Mouse (Mus musculus): ENCODE measurements around the gene Gdf2. TPM values are rescaled to one million over a fixed set of nuclear protein-coding genes. Genes with fewer than 3 reads are reported as not detected.

Gene Gdf2
- total and polyA plus RNA-seq, 3 experiments = not detected

DNA sequence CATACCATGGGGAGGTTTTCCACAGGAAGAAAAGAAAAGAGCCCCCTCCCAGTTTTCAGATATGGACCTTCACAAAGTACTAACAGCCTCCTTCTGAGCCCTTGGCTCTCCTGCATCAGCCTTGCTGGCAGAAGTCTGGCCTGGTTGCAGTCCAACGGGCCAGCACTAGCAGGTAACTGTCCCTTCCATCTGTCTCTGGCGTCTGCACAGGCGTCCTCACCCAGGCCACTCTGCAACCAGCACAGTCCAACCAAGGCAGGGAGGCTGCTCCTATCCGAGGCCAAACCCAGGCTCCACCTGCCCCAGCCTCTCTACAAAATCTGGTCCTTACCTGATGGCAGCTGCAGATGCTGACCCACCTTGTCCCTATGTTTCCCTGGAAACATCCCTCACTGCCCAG, 51.1 kb downstream of the Gdf2 start:
- DNase-seq (ENCODE audit: extremely low read depth) = no peak
- no peaks in the 10 kb centered on the region for H3K79me2 ChIP-seq (replicated peaks; ENCODE audit: control insufficient read depth, extremely low read depth, insufficient read depth, poor library complexity, severe bottlenecking)
- peaks cover 23% of the 10 kb centered on the region for H3K27me3 ChIP-seq (replicated peaks)
- no peaks in the 10 kb centered on the region for H3K36me3 ChIP-seq (replicated peaks in 1 of 2; ENCODE audit: control insufficient read depth in 1 of 2, insufficient read depth in 1 of 2, low read length in 1 of 2)
- no peak overlapping the region for H3K9ac ChIP-seq (ENCODE audit: insufficient read depth, low read depth)
- no peak overlapping the region for H3K4me2 ChIP-seq (ENCODE audit: insufficient read depth, low read depth, poor library complexity, severe bottlenecking)
- H3K9me3 ChIP-seq (replicated peaks; ENCODE audit: low read length) = no peaks in the 10 kb centered on the region
- no peak overlapping the region for H3K27ac ChIP-seq (ENCODE audit: insufficient read depth, low read depth)
- TF ChIP-seq BHLHE40 (IDR thresholded peaks at IDR 0.05; ENCODE audit: low read depth, low read length) = no peak
- TF ChIP-seq ZMIZ1 (IDR thresholded peaks at IDR 0.05; ENCODE audit: low read depth, low read length) = no peak
- no peak for TF ChIP-seq MXI1 (IDR thresholded peaks at IDR 0.05; ENCODE audit: low read depth, low read length)
- TF ChIP-seq MEF2A (IDR thresholded peaks at IDR 0.05; ENCODE audit: borderline replicate concordance, low read depth, low read length) = no peak
- no peak for TF ChIP-seq MAZ (IDR thresholded peaks at IDR 0.05; ENCODE audit: low read depth, low read length)
- no peak for TF ChIP-seq CHD1 (IDR thresholded peaks at IDR 0.05; ENCODE audit: low read depth, low read length)
- no peak for TF ChIP-seq PAX5 (IDR thresholded peaks at IDR 0.05; ENCODE audit: low read length)
- TF ChIP-seq USF1 (IDR thresholded peaks at IDR 0.05; ENCODE audit: low read depth, low read length) = no peak
- TF ChIP-seq NELFE (IDR thresholded peaks at IDR 0.05; ENCODE audit: low read depth, low read length) = no peak
- TF ChIP-seq USF2 (conservative IDR thresholded peaks at IDR 0.05; ENCODE audit: low read depth, low read length) = no peak
- TF ChIP-seq RCOR1 (conservative IDR thresholded peaks at IDR 0.05; ENCODE audit: low read depth, low read length) = no peak
- no peak for TF ChIP-seq GABPA (IDR thresholded peaks at IDR 0.05; ENCODE audit: insufficient replicate concordance, low read depth, low read length)
- no peak for TF ChIP-seq HCFC1 (IDR thresholded peaks at IDR 0.05; ENCODE audit: low read depth, low read length)
- no peak for TF ChIP-seq MYC (IDR thresholded peaks at IDR 0.05; ENCODE audit: low read depth, low read length)
- TF ChIP-seq CHD2 (IDR thresholded peaks at IDR 0.05; ENCODE audit: low read length) = no peak
- H3K4me3 ChIP-seq (replicated peaks in 1 of 3; ENCODE audit: low read depth in 2 of 3, low read length in 2 of 3, poor library complexity in 1 of 3) = no peak overlapping the region
- dilution Hi-C loops (cut with MboI; ENCODE audit: extremely low pct_ligation_motif_present, extremely low pct_unique_long_range_greater_than_20kb, low sequenced_read_pairs) (no loop called here), in situ Hi-C loops (cut with MboI; ENCODE audit: low pct_ligation_motif_present, low pct_unique_long_range_greater_than_20kb, low sequenced_read_pairs) (no loop called here)
- peaks cover 0 to 4% of the 10 kb centered on the region in 2 experiments; a peak in 1 of 4 replicates for H3K4me1 ChIP-seq (ENCODE audit: control insufficient read depth in 1 of 2, insufficient read depth in 2 of 2)

DNA sequence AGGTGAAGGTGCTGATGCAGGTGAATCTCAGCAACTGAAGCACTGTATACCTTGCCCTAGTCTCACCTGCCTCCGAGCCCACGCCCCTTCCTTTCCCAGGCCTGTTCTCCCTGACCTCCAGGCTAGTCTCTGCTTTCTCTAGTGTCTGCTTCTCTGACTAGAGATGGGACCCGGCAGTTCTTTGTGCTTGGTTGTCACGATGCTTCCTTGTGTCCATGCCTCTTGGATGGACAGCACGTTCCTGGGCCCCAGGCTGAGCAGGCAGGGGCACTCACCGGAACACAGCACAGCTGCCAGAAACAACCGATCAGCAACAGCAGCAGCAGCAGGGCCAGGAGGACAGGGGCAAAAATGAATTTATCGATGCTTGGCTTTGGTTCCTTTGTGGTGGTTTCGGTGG, 52.2 kb downstream of the Gdf2 start:
- H3K36me3 ChIP-seq (replicated peaks in 1 of 2; ENCODE audit: control insufficient read depth in 1 of 2, insufficient read depth in 1 of 2, low read length in 1 of 2) = no peaks in the 10 kb centered on the region
- no peak for DNase-seq (ENCODE audit: extremely low read depth)
- H3K4me2 ChIP-seq (ENCODE audit: insufficient read depth, low read depth, poor library complexity, severe bottlenecking) = no peak overlapping the region
- no peaks in the 10 kb centered on the region for H3K9me3 ChIP-seq (replicated peaks; ENCODE audit: low read length)
- H3K9ac ChIP-seq (ENCODE audit: insufficient read depth, low read depth) = no peak overlapping the region
- in situ Hi-C loops (cut with MboI; ENCODE audit: low pct_ligation_motif_present, low pct_unique_long_range_greater_than_20kb, low sequenced_read_pairs) (no loop called here), dilution Hi-C loops (cut with MboI; ENCODE audit: extremely low pct_ligation_motif_present, extremely low pct_unique_long_range_greater_than_20kb, low sequenced_read_pairs) (no loop called here)
- H3K79me2 ChIP-seq (replicated peaks; ENCODE audit: control insufficient read depth, extremely low read depth, insufficient read depth, poor library complexity, severe bottlenecking) = no peaks in the 10 kb centered on the region
- TF ChIP-seq E2F4 (IDR thresholded peaks at IDR 0.05; ENCODE audit: insufficient replicate concordance, low read depth, low read length) (no peak), BHLHE40 (IDR thresholded peaks at IDR 0.05; ENCODE audit: low read depth, low read length) (no peak), RAD21 (IDR thresholded peaks at IDR 0.05; ENCODE audit: low read depth, low read length) (no peak), RCOR1 (conservative IDR thresholded peaks at IDR 0.05; ENCODE audit: low read depth, low read length) (no peak)
- H3K4me3 ChIP-seq (replicated peaks in 1 of 3; ENCODE audit: low read depth in 2 of 3, low read length in 2 of 3, poor library complexity in 1 of 3) = no peak overlapping the region
- no peak overlapping the region for H3K27ac ChIP-seq (ENCODE audit: insufficient read depth, low read depth)
- H3K4me1 ChIP-seq (ENCODE audit: control insufficient read depth in 1 of 2, insufficient read depth in 2 of 2) = peaks cover 0 to 4% of the 10 kb centered on the region in 2 experiments; a peak in 1 of 4 replicates
- H3K27me3 ChIP-seq (replicated peaks) = peaks cover 25% of the 10 kb centered on the region

All from CH12.LX (cell line).